ENCODE assay signal across 18 mouse cellular contexts in genomic region chr15:62134308-62134707, GRCm38 (mm10).
"Had no signal": no experiment of that assay in that cellular context is flagged by ENCODE, and none has a peak within 500 bp of the region (broad histone marks: within the 10 kb centered on the region; RNA-seq: fewer than 3 reads in every experiment).

No protein-coding gene starts in this region.

- H3K36me3 ChIP-seq: limb, embryonic 12.5 days; limb, embryonic 15.5 days; lung, embryonic 15.5 days; midbrain, embryonic 12.5 days; midbrain, embryonic 15.5 days; neural tube, embryonic 12.5 days; neural tube, embryonic 15.5 days; stomach, embryonic 15.5 days had no signal

- H3K27ac ChIP-seq: limb, embryonic 12.5 days; limb, embryonic 15.5 days; lung, embryonic 15.5 days; midbrain, embryonic 12.5 days; midbrain, embryonic 15.5 days; neural tube, embryonic 12.5 days; neural tube, embryonic 15.5 days; stomach, embryonic 15.5 days had no signal

- H3K4me2 ChIP-seq: limb, embryonic 12.5 days; limb, embryonic 15.5 days; lung, embryonic 15.5 days; midbrain, embryonic 12.5 days; midbrain, embryonic 15.5 days; neural tube, embryonic 12.5 days; neural tube, embryonic 15.5 days; stomach, embryonic 15.5 days had no signal

- H3K27me3 ChIP-seq: limb, embryonic 12.5 days; limb, embryonic 15.5 days; lung, embryonic 15.5 days; midbrain, embryonic 12.5 days; midbrain, embryonic 15.5 days; neural tube, embryonic 12.5 days; neural tube, embryonic 15.5 days; stomach, embryonic 15.5 days had no signal

- ATAC-seq: intestine, embryonic 16.5 days; midbrain, embryonic 15.5 days had no signal

- H3K4me3 ChIP-seq: limb, embryonic 12.5 days; limb, embryonic 15.5 days; lung, embryonic 15.5 days; midbrain, embryonic 12.5 days; midbrain, embryonic 15.5 days; neural tube, embryonic 12.5 days; neural tube, embryonic 15.5 days; stomach, embryonic 15.5 days had no signal

- H3K9ac ChIP-seq: limb, embryonic 12.5 days; limb, embryonic 15.5 days; lung, embryonic 15.5 days; midbrain, embryonic 12.5 days; midbrain, embryonic 15.5 days; neural tube, embryonic 12.5 days; neural tube, embryonic 15.5 days; stomach, embryonic 15.5 days had no signal

- H3K4me1 ChIP-seq: midbrain, embryonic 12.5 days; neural tube, embryonic 12.5 days had no signal

- DNase-seq: kidney, adult 18-20 months; kidney, adult 9 months; kidney, postnatal 14 days; kidney, postnatal 4 days; left cerebral cortex, postnatal 4 days; retina, postnatal 1 day; right cerebral cortex, postnatal 25 days; spleen, adult 18-20 months; thymus, postnatal 25 days had no signal

- H3K9me3 ChIP-seq: limb, embryonic 12.5 days; limb, embryonic 15.5 days; lung, embryonic 15.5 days; midbrain, embryonic 12.5 days; midbrain, embryonic 15.5 days; neural tube, embryonic 12.5 days; neural tube, embryonic 15.5 days; stomach, embryonic 15.5 days had no signal
